Mouse (Mus musculus) olfactory bulb, adult 2 months (tissue): ENCODE measurements around the gene Fgfr2.

Source experiments
- CTCF ChIP-seq: fragments of 200-500 bp; IDR thresholded peaks from 2 replicates; pipeline ENCODE4 v1.5.1; 2012; ENCODE audit warnings: low read depth, mild to moderate bottlenecking, low read length, moderate library complexity; ENCODE audit not compliant: insufficient read depth
- POLR2A ChIP-seq: fragments of 200-500 bp; IDR thresholded peaks from 2 replicates; pipeline ENCODE4 v1.6.1; 2012; ENCODE audit warnings: mild to moderate bottlenecking, low read depth, low read length, moderate library complexity; ENCODE audit not compliant: insufficient read depth

GRCm38 (mm10) chr7:130734195-130734787 is 2388.9 kb downstream of the Fgfr2 start:
- TF ChIP-seq POLR2A (no peak), CTCF (no peak)
